Mouse (Mus musculus): ENCODE measurements around the gene Smc6.

The Smc6 gene

DNA sequence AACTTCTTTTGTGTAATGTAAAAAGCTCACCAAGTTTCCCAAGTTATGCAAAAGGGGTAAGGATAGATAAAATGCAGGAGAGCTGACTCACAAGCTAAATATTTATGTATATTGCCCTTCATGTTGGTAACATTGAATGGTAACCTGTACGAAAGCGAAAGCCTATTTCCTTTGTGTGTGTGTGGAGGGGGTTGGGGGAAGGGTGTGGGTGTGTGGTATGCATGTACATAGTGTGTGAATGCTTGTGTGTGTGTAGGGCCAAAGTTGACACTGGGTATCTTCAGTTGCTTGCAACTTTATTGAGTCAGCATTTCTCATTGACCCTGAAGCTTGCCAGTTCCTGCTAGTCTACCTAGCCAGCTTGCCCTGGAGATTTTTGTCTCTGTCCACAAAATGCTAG lies 15.9 kb downstream of the Smc6 start:
- no peak for DNase-seq (ENCODE audit: low spot score in 2 of 2)

DNA sequence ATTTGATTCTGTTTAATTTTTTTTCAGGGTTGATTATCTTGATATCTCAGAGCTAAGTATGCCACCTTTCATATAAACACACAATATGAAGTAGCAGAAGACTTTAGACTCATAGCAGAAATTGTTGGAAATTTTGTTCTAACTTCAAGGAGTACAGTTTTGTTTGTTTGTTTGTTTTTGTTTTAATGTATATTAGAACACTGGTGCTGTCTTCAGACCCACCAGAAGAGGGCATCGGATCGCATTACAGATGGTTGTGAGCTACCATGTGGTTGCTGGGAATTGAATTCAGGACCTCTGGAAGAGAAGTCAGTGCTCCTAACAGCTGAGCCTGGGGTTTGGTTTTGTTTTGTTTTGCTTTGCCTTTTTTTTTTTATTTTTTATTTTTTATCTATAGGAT lies 20.7 kb downstream of the Smc6 start:
- no peak for DNase-seq (ENCODE audit: low spot score in 2 of 2)

DNA sequence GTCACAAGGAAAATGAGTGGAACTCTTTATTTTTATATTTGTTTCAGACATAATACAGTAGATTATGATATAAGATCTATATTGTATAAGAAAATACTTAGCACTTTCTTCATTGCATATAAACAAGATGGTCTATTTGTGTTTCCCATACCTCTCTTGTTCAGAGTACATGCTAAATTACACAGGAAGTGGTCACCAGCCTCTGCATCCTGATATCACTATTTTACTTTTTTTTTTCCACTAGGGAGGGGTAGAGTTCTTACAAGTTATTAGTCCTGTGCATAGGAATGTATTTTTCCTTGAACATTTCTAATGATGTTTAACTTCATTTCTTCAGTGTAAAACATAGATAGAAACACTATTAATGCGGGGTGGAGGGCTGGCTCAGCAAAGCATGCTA lies 35.2 kb downstream of the Smc6 start:
- DNase-seq (ENCODE audit: low spot score in 2 of 2) = peak in 1 of 2 experiments; percentile 3

DNA sequence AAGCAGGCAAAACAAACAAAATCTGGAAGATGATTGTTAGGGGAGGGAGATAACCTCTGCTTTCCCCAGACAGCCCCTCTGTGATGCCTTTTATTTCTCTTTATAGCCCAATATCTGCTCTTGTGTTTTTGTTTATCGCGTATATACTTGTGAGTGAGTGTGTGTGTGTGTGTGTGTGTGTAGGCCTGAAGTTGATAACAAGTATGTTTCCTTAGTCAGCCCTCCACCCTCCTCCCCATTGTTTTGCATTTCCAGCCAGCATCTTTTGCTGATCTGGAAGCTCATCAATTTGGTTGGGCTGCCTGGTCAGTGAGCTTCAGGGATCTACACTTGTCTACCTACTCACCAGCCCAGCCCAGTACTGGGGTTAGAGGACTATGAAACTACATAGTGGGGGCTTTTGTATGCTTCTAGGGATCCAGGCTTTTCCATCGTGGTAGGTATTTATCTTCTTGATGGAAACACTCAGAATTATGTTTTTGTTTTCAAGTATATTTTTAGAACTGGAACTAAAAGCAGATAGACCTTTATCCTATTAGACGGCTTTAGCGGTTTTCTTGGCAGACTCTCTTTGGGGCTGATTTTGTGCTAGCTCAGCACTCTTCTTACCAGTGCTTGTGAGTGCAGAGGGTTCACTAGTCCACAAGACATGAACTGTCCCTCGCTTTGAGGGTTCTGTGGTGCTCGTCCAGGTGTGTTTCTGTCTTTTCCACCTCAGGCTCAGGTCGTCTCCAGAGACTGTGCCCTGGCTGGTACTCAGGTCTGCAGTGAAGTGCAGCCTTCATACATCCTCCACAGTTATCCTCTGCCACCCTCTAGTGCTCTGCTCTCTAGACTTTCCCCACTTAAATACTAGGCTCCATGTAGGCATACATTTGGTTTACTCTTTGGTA lies 41.3 kb downstream of the Smc6 start:
- no peak for DNase-seq (ENCODE audit: low spot score in 2 of 2)

DNA sequence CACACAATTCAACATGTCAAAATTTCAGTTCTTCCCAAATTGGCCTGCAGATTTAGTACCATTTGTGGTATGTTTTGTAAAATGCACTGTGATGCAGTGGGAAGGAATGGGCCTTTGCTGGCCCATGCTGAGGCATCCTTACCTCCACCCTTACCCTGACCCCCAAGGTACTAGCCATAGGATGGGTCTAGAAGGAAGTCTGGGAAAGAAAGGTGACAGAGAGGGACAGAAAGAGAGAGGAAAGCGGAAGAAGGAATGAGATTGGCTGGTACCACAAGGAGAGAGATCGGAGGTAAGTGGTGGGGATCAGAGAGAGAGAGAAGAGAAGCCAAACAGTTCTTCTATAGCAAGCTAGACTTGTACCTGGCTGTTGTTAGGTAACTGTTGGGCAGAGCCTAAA lies 45.4 kb downstream of the Smc6 start:
- no peak for DNase-seq (ENCODE audit: low spot score in 2 of 2)

DNA sequence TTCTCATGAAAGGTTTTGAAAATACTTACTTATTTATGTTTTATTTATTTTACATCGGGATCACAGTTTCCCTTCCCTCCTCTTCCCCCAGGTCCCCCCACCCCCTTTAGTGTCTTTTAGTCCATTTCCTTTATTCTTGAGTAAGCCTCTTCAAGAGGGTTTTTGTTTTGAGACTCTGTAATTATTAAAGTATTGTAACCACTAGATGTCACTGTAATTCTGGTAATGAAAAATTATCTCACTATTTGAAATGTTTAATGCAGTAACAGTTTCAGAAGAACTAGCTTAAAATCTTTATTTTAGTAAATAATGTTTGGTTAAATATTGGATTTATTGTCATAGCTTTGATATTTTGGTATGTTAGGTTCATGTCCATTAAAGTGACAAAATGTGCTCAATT lies 48.2 kb downstream of the Smc6 start:
- no peak for DNase-seq (ENCODE audit: low spot score in 2 of 2)

DNA sequence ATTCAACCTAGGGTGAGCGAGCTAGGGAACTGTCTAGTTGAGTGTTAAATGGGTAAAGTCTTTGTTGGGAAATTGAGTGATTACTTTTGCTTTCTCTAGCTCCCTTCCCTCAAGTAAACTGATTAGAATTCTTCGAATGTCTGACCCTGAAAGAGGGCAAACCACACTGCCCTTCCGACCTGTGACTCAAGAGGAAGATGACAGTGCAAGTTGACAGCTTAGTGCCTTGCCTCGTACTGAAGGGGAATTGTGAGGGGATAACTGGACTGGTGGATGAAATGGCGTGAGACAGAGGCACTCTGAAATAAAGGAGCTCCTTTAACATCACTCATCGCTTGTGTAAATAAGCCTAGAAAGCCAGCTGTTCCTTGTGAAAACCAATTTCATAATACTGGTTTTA lies 52.0 kb downstream of the Smc6 start:
- DNase-seq (ENCODE audit: low spot score in 2 of 2) = no peak

DNA sequence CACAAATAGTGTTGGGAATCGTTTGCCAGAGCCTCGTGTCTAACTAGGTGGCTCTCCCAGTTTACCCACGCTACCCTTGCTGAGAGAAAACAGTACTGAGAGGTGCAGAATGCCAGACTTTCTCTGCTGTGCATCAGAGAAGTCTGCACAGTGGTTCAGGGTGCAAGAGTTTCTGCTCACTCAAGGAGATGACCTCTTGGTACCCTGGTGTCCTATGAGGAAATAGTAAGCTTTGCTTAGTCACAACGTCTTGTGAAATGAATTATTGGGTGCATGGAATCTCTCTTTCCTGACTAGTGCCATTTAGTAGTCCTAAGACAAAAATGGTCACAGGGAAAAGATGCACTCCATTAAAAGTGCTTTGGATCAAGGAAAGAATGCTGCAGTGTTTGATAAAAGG lies 58.8 kb downstream of the Smc6 start:
- no peak for DNase-seq (ENCODE audit: low spot score in 2 of 2)

DNA sequence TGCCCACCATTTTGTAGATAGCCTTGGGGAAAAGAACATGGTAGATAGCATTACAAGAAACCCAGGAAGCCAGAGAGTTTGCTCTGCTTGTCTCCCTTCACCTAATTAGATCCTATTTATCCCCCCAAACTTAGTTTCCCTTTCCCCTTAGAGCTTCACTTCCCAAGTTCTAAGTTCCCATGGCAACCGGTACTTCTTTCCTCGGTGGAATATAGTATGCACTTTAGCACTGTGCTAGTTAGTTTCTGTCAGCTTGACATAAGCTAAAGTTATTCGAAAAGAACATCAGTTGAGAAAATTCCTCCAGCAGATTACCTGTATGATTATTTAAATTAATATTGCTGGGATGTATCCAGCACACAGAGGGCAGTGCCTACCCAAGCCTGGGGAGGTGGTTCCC lies 60.8 kb downstream of the Smc6 start:
- no peak for DNase-seq (ENCODE audit: low spot score in 2 of 2)

DNA sequence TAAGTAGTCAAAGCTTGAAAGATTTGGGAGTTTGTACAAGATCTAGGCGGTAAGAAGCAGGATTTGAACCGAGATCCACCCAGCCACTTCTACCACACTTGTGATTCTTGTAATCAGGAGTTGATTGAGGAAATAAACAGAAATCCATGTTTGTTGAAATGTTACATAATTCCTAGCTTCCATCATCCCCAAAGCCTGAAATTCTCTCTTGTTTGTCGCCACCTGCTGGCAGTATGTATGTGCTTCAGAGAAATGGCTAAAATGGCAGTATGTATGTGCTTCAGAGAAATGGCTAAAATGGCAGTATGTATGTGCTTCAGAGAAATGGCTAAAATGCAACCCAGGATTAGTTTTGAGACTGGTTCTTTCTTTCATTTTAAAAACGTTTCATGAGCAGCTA lies 71.2 kb downstream of the Smc6 start:
- DNase-seq (ENCODE audit: low spot score in 2 of 2) = peak; percentile 7 to 19

DNA sequence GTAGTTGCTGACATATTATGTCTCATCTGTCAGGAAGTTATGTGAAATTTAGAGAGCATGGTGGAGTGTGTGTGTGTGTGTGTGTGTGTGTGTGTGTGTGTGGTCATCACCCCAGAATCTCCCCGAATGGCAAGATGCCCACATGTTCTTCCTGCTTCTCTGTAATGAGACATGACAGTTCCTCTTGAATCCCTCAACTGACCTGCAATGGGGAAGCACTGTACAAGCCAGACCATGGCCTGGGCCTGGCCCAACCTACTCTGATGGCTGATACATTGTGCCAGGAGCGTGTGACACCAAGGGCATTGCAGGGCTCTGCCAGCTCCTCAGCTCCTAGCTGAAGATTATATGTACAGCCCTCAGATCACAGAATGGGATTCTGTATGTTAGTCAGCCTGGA lies 72.6 kb downstream of the Smc6 start:
- no peak for DNase-seq (ENCODE audit: low spot score in 2 of 2)

DNA sequence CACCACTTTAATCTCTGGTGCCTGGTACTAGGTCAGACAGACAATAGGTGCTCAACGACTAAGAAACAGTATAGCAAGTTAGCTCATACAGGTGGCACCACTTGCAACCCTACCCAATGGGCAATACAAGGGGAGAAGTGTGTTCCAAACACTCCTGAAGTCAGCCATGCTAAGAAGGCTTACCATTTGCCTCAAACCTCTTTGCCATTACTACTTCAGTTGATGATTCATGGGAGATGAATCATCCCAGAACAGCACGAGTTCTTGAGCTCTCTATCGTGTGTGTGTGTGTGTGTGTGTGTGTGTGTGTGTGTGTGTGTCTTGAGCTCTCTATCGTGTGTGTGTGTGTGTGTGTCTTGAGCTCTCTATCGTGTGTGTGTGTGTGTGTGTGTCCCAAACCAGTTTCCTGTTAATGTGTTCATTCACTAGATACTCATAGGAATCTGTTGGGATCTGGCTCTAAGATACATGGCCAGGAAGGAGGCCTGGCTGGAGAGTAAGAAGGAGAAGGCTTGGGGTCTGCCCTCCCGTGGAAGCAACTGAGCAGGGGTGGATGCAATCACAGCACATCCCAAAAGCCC lies 76.4 kb downstream of the Smc6 start:
- no peak for DNase-seq (ENCODE audit: low spot score in 2 of 2)

DNA sequence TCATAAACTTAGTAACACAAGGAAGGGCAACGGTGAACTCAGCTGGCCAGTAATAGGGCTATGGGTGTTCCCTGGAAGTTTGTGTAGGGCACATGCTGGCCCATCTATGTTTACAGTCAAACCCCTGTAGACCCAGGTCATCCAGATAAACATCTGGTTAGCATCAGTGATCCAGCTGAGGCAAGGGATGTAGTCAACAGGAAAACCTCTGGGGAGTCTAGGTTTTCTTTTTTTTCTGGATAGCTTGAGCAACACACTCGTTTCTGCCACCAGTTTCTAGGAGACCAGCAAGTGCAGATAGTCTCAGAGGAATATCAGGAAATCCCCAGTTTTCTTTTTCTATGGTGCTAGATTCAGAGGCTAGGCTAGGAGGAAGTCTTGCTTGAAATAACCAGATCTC lies 80.3 kb downstream of the Smc6 start:
- no peak for DNase-seq (ENCODE audit: low spot score in 2 of 2)

DNA sequence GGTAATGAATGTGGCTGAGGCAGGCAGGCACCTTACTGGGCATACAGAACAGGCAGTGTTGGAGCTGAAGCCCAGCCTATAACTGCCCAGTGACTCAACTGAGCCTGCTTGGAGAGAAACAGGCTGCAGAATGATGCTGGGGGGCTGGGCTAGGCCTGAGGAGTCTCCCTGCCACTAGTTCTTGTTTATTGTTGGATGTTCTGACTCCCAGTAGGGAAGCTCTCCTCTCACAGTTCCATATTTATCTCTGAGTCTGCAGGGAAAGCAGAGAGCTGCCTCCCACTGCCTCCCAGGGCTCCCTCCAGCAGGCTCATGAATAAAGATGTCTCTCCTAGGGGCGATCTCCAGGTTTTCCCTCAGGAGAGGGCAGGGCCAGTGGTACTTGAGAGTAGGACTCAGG lies 82.7 kb downstream of the Smc6 start:
- no peak for DNase-seq (ENCODE audit: low spot score in 2 of 2)

DNA sequence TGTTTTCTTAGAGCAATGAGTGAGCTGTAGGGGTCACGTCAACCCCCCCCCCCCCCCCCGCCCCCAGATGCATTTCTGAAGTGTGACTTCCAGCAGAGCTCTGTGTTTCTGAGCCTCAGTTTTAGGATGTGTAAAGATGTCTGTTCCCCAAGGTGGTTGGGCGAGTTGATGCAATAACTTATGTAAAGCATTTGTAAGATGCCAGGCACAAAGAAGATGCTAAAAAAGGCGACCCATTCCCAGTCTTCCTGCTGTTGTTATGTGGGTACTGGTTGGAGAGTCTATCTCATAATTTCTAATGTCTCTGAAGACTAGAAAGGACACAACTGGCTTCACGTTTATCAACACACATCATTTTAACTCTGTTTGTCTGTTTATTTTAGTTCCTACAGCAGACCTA lies 84.2 kb downstream of the Smc6 start:
- no peak for DNase-seq (ENCODE audit: low spot score in 2 of 2)

DNA sequence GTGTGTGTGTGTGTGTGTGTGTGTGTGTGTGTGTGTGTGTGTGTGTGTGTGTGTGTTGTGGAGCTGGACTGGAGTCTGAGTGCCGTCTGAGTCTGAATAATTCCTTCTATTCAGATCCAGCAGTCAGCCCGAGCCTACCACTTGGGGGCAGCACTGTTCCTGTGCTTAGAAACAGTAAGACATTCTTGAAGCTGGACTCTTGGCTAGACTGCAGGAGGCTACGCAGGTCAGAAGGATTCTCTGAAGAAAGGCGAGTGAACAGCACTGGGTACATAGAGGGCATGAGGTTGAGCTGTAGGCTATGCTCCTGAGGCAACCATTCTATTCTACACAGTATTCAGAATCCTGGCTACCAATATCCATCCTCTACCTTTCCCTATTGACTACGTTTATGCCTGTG lies 85.2 kb downstream of the Smc6 start:
- peak in 1 of 2 experiments; percentile 20 for DNase-seq (ENCODE audit: low spot score in 2 of 2)

DNA sequence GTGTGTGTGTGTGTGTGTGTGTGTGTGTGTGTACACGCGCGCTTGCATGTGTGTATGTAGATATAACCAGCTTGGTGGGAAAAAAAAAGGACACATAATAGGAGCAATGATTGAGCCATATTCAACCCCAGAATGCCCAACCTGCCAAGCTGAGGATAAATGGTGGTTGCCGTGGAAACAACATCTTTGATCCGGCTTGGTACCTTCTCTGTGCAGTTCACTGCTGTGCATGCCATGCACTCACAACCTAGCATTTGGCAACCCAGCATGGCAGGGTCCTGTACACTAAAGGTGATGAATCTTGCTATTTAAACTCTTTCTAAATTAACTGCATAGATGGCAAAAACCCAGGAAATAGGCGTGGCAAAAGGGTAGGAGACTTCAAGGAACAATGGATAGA lies 96.7 kb downstream of the Smc6 start:
- DNase-seq (ENCODE audit: low spot score in 2 of 2) = no peak

DNA sequence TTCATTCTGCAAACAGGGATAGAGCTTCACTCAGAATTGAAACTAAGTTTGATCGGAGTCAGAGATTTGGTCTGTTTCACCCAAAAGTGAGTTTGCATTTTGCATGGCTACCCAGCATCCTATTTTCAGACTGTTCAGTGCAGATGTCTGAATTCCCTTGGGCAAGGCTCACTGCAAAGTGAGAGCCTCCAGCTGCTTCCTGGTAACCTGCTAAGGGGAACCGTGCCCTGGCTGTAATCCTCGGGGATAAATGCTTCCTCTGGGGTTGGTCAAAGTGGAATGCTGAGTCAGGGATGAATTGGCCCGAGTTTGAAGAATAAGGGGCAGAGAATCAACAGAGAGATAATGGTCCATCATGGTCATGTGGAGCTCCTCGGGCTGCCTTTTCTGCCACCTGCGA lies 99.2 kb downstream of the Smc6 start:
- DNase-seq (ENCODE audit: low spot score in 2 of 2) = no peak

DNA sequence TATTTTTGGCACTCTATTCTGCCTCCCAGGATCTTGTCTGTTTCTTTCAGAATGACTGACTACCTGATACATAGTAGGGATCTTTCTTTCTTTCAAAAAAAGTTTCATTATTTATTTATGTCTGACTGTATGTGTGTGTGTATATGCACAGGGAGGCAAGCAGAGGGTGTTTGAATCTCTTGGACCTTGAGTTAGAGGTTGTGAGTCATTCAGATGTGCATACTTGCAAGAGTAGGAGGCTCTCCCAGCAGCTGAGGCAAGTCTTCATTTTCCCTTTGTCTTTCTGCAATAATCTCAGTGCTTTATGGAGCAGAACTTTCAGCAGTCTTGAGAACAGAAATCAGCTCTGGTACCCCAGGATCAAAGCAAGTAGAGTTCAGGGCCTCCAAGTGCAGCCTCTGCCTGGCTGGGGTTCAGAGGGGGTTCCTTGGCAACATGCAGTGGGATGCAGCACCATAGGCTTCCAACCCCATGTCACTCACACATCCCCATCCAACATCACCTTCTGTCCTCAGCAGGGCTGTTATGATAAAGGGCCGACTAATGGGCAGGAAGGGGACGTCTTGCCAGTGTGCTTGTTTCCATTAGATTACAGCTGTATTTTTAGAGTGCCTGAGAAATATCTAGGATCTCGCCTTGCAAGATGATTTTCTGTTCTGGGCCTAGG lies 101.5 kb downstream of the Smc6 start:
- no peak for DNase-seq (ENCODE audit: low spot score in 2 of 2)
